Mouse (Mus musculus): ENCODE measurements at regions not wholly inside any gene's neighbourhood (a gene's known extent, or its start where the extent isn't known, plus 50 kb on each side); places are given as distances from the start of the nearest gene placed in this dataset.

GRCm38 (mm10) chr1:122241511-122241910, 673.7 kb upstream of the Ddx18 start:
- TF ChIP-seq TCF12 (IDR thresholded peaks at IDR 0.05; ENCODE audit: low read depth, low read length) (no peak), MEF2A (IDR thresholded peaks at IDR 0.05; ENCODE audit: borderline replicate concordance, low read depth, low read length) (no peak)

All from CH12.LX (cell line).